Mouse (Mus musculus) liver, embryonic 14.5 days (tissue): ENCODE measurements around the gene Cd47.

Experiments
- CTCF ChIP-seq: IDR thresholded peaks from 2 replicates; pipeline ENCODE4 v1.5.1; 2016; ENCODE audit warnings: antibody characterized with exemption, low read depth, control low read depth
- EP300 ChIP-seq: IDR thresholded peaks from 2 replicates; pipeline ENCODE4 v1.6.1; 2016; ENCODE audit warnings: antibody characterized with exemption, low read depth

GRCm38 (mm10) chr16:49766326-49766725 is 34.0 kb upstream of the Cd47 start:
- peak; percentile 82 for TF ChIP-seq CTCF
- TF ChIP-seq EP300, result peak; percentile 67
